Mouse (Mus musculus): Measurements from ENCODE around the gene Eif4b. TPM values are rescaled to one million over a fixed set of nuclear protein-coding genes. Genes with fewer than 3 reads are reported as not detected.

Eif4b gene
- 100 and 107 TPM in 2 replicates for polyA plus RNA-seq (2012; rRNA removed)

- peaks cover 1% of the 10 kb centered on the region; the same call in 1 of the 2 replicates for H3K4me1 ChIP-seq (ENCODE audit: control insufficient read depth, insufficient read depth, low read length)
- peak within 1 kb of the TSS; percentile 75 for H3K27ac ChIP-seq (ENCODE audit: insufficient read depth, low read length)
- TF ChIP-seq POLR2A (IDR thresholded peaks at IDR 0.05; ENCODE audit: extremely low read depth, insufficient read depth, low read length) = peak; percentile 45; the same call in 1 of the 2 replicates
- TF ChIP-seq CTCF (IDR thresholded peaks at IDR 0.05; ENCODE audit: extremely low read depth, insufficient read depth, low read length) = no peak
- H3K4me3 ChIP-seq (ENCODE audit: insufficient read depth, low read length) = peak within 1 kb of the TSS; percentile 89
These were observed at the start of gene Eif4b for GRCm38 (mm10) chr15:102073559-102074069. TSS of gene Eif4b (plus strand) at chr15:102073773.

DNA sequence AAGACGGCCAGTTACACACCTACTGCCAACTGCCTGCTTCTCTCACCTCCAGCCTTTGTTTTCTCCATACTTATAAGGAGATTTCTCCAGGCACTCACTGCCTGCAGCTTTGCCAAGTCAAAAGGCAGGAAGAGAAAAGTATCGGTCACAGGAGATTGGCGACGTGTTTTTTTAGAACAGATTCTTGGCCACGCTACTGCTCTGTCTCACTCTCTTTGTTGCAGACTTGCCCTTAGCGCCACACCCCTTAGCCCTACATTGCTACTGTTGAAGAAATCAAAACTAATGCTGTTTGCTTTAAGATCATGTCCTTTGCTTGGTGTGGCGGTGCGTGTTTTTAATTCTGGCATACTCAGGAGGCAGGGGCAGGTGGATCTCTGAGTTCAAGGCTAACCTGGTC is 49.7 kb upstream of the Eif4b start:
- Histone ChIP-seq H3K4me1 (ENCODE audit: control insufficient read depth, insufficient read depth, low read length) (no peaks in the 10 kb centered on the region), H3K27ac (ENCODE audit: insufficient read depth, low read length) (no peak overlapping the region), H3K4me3 (ENCODE audit: insufficient read depth, low read length) (no peak overlapping the region)
- TF ChIP-seq POLR2A (IDR thresholded peaks at IDR 0.05; ENCODE audit: extremely low read depth, insufficient read depth, low read length) = no peak
- TF ChIP-seq CTCF (IDR thresholded peaks at IDR 0.05; ENCODE audit: extremely low read depth, insufficient read depth, low read length) = no peak

DNA sequence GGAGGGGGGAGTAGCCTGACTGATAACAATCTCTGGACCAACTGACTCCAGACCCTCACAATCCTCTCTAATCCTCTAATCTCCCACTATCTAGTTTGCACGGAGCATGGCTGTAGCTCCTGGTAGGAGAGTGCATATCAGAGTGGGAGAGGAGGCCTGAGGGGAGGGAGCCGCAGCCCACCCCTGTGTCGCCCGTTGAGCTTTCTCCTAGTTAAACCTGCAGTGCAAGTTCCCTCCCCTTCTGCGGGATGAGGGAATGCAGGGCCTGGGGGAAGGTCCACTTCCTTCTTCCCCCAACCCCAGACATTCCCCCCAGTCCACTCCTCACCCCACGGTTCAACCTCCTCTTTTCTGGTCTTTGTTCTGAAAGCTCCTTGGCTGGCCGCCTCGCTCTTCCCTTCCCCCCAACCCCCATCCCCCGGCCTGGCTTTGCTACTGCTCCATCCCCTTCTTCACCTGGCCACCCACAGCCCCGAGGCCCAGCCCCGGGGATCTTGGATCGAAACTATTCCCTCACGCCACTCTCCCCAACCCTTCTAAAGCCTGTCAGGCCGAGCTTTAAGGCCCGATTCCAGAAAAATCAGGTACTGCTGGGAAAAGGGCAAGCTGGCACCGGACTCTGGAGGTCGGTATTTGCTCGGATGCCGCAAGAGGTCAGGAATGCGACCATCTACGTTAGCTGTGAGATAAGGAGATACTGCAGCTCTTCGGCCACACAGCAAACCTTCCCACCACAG is 48.3 kb upstream of the Eif4b start:
- no peaks in the 10 kb centered on the region for H3K4me1 ChIP-seq (ENCODE audit: control insufficient read depth, insufficient read depth, low read length)
- H3K27ac ChIP-seq (ENCODE audit: insufficient read depth, low read length) = no peak overlapping the region
- no peak overlapping the region for H3K4me3 ChIP-seq (ENCODE audit: insufficient read depth, low read length)

DNA sequence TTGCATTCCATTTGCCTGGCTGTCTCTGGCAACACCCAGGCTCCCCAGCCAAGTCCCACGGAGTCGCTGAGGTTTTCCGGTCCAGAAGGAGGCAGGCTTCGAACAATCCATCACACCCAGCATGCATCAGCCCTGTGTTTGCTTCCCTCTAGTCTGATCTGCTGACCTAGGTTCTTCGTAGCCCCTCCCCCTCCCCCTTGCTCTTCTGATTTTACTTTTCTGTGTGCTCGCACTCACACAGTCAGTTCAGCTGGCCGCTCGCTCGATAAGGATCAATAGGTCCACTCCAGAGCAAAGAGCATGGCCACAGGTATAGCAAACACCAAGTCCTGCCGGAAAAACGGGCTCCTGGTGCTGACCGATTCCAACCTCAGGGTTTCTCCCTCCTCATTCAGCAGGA is 47.1 kb upstream of the Eif4b start:
- no peaks in the 10 kb centered on the region for H3K4me1 ChIP-seq (ENCODE audit: control insufficient read depth, insufficient read depth, low read length)
- TF ChIP-seq POLR2A (IDR thresholded peaks at IDR 0.05; ENCODE audit: extremely low read depth, insufficient read depth, low read length) (no peak), CTCF (IDR thresholded peaks at IDR 0.05; ENCODE audit: extremely low read depth, insufficient read depth, low read length) (no peak)
- H3K4me3 ChIP-seq (ENCODE audit: insufficient read depth, low read length) = no peak overlapping the region
- H3K27ac ChIP-seq (ENCODE audit: insufficient read depth, low read length) = no peak overlapping the region

More for the DNA sequence above, 48.3 kb upstream of the Eif4b start:
- TF ChIP-seq POLR2A (IDR thresholded peaks at IDR 0.05; ENCODE audit: extremely low read depth, insufficient read depth, low read length) (no peak), CTCF (IDR thresholded peaks at IDR 0.05; ENCODE audit: extremely low read depth, insufficient read depth, low read length) (no peak)

- Histone ChIP-seq H3K4me1 (ENCODE audit: control insufficient read depth, insufficient read depth, low read length) (no peaks in the 10 kb centered on the region), H3K4me3 (ENCODE audit: insufficient read depth, low read length) (no peak within 1 kb of the TSS), H3K27ac (ENCODE audit: insufficient read depth, low read length) (no peak within 1 kb of the TSS)
- TF ChIP-seq POLR2A (IDR thresholded peaks at IDR 0.05; ENCODE audit: extremely low read depth, insufficient read depth, low read length) (no peak), CTCF (IDR thresholded peaks at IDR 0.05; ENCODE audit: extremely low read depth, insufficient read depth, low read length) (no peak)
These were observed 45.5 kb upstream of the Eif4b start, which contains the start of gene Krt18 for GRCm38 (mm10) chr15:102028040-102028439. TSS of gene Krt18 (plus strand) at chr15:102028180.

GRCm38 (mm10) chr15:102034121-102035053 is 39.2 kb upstream of the Eif4b start:
- TF ChIP-seq CTCF (IDR thresholded peaks at IDR 0.05; ENCODE audit: extremely low read depth, insufficient read depth, low read length) = no peak
- no peak for TF ChIP-seq POLR2A (IDR thresholded peaks at IDR 0.05; ENCODE audit: extremely low read depth, insufficient read depth, low read length)
- H3K27ac ChIP-seq (ENCODE audit: insufficient read depth, low read length) = no peak overlapping the region
- no peak overlapping the region for H3K4me3 ChIP-seq (ENCODE audit: insufficient read depth, low read length)
- H3K4me1 ChIP-seq (ENCODE audit: control insufficient read depth, insufficient read depth, low read length) = no peaks in the 10 kb centered on the region

- no peak for TF ChIP-seq POLR2A (IDR thresholded peaks at IDR 0.05; ENCODE audit: extremely low read depth, insufficient read depth, low read length)
- no peak for TF ChIP-seq CTCF (IDR thresholded peaks at IDR 0.05; ENCODE audit: extremely low read depth, insufficient read depth, low read length)
These were observed 33.3 kb upstream of the Eif4b start for GRCm38 (mm10) chr15:102040277-102040676.

DNA sequence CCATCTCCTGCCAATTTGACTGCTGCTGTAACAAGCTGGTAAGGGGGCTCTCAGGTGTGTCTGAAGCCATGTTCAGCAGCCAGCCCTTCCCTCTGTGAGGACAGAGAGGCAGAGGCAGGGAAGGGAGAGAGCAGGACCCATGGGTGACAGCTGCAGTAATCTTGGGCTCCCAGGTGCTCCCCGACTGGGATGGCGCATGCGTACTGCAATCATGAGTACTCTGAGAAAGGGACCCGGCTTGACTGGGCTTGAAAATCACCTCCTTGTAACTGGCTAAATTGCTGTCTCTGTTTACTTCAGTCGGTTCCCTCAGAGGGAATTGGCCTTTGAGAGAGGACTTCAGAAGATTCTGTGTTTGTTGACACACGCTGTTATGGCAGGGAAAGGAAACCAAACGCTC is 31.6 kb upstream of the Eif4b start:
- TF ChIP-seq CTCF (IDR thresholded peaks at IDR 0.05; ENCODE audit: extremely low read depth, insufficient read depth, low read length) = no peak
- no peak for TF ChIP-seq POLR2A (IDR thresholded peaks at IDR 0.05; ENCODE audit: extremely low read depth, insufficient read depth, low read length)
- Histone ChIP-seq H3K4me3 (ENCODE audit: insufficient read depth, low read length) (no peak overlapping the region), H3K27ac (ENCODE audit: insufficient read depth, low read length) (no peak overlapping the region)

More at GRCm38 (mm10) chr15:102040277-102040676, 33.3 kb upstream of the Eif4b start:
- H3K4me1 ChIP-seq (ENCODE audit: control insufficient read depth, insufficient read depth, low read length) = no peaks in the 10 kb centered on the region
- no peak overlapping the region for H3K27ac ChIP-seq (ENCODE audit: insufficient read depth, low read length)
- no peak overlapping the region for H3K4me3 ChIP-seq (ENCODE audit: insufficient read depth, low read length)

DNA sequence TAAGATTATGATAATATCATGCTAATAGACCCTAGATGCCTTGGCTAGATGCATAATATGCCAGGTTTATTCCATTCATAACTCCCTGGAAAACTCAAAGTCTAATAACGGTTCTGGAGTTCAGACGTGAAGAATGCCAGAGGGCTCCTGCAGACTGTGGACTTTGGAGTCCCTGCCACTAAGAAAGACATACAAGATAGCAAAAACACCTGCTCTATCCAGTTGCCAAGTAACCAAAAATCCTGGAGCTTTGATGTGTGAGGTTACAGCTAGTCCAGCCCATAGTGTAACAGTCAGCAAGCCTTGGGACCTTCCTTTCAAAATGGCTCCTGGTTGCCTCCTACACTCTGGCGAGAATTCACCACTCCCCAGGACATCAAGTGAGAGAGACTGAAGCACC is 28.8 kb upstream of the Eif4b start:
- TF ChIP-seq CTCF (IDR thresholded peaks at IDR 0.05; ENCODE audit: extremely low read depth, insufficient read depth, low read length) = no peak
- no peak for TF ChIP-seq POLR2A (IDR thresholded peaks at IDR 0.05; ENCODE audit: extremely low read depth, insufficient read depth, low read length)
- H3K4me3 ChIP-seq (ENCODE audit: insufficient read depth, low read length) = no peak overlapping the region
- H3K27ac ChIP-seq (ENCODE audit: insufficient read depth, low read length) = no peak overlapping the region
- no peaks in the 10 kb centered on the region for H3K4me1 ChIP-seq (ENCODE audit: control insufficient read depth, insufficient read depth, low read length)

More for the DNA sequence above, 31.6 kb upstream of the Eif4b start:
- no peaks in the 10 kb centered on the region for H3K4me1 ChIP-seq (ENCODE audit: control insufficient read depth, insufficient read depth, low read length)

Measured in cortical plate, adult 2 months (tissue).